ENCODE assay signal across 26 mouse cellular contexts in genomic region chrX:60555242-60555641, GRCm38 (mm10). TPM values are rescaled to one million over a fixed set of nuclear protein-coding genes. Genes with fewer than 3 reads are reported as not detected.
"Had no signal": no experiment of that assay in that cellular context is flagged by ENCODE, and none has a peak within 500 bp of the region (broad histone marks: within the 10 kb centered on the region; RNA-seq: fewer than 3 reads in every experiment).

No protein-coding gene starts in this region.

- H3K9ac ChIP-seq: kidney, embryonic 15.5 days; liver, embryonic 13.5 days; neural tube, embryonic 12.5 days; neural tube, embryonic 15.5 days had no signal

- H3K4me1 ChIP-seq: kidney, embryonic 15.5 days; liver, embryonic 13.5 days; neural tube, embryonic 12.5 days; neural tube, embryonic 15.5 days had no signal

- H3K36me3 ChIP-seq: kidney, embryonic 15.5 days; liver, embryonic 13.5 days; neural tube, embryonic 12.5 days; neural tube, embryonic 15.5 days had no signal

- H3K4me2 ChIP-seq: kidney, embryonic 15.5 days; liver, embryonic 13.5 days; neural tube, embryonic 12.5 days; neural tube, embryonic 15.5 days had no signal

- DNase-seq: kidney, adult 8-10 months; kidney, postnatal 10 days; kidney, postnatal 36 days; layer of hippocampus, postnatal 36 days; liver, embryonic 13.5 days; lung, adult 2 months; lung, postnatal 14 days; lung, postnatal 4 days; right cerebral cortex, adult 18-20 months; right cerebral cortex, postnatal 14 days; right cerebral cortex, postnatal 4 days; thymus, adult 2 months; thymus, postnatal 14 days; thymus, postnatal 4 days had no signal

- H3K4me3 ChIP-seq: kidney, embryonic 15.5 days; left cerebral cortex, adult 2 months; liver, embryonic 13.5 days; neural tube, embryonic 12.5 days; neural tube, embryonic 15.5 days had no signal

- ATAC-seq: midbrain, embryonic 16.5 days had no signal

- H3K9me3 ChIP-seq: kidney, embryonic 15.5 days; liver, embryonic 13.5 days; neural tube, embryonic 12.5 days; neural tube, embryonic 15.5 days had no signal

- H3K27me3 ChIP-seq: kidney, embryonic 15.5 days; liver, embryonic 13.5 days; neural tube, embryonic 12.5 days; neural tube, embryonic 15.5 days had no signal

- H3K27ac ChIP-seq: kidney, embryonic 15.5 days; left cerebral cortex, adult 2 months; liver, embryonic 13.5 days; neural tube, embryonic 12.5 days; neural tube, embryonic 15.5 days; stomach, postnatal 0 days had no signal

RNA-seq across cellular contexts. Expression of gene Gm7073, which starts 16.2 kb away (rescaled TPM):
- polyA plus RNA-seq: kidney, embryonic 15.5 days; limb, embryonic 11.5 days; limb, embryonic 14.5 days; liver, adult 2 months; liver, embryonic 13.5 days; liver, embryonic 16.5 days; lung, adult 2 months; lung, embryonic 16.5 days; midbrain, embryonic 16.5 days; neural tube, embryonic 12.5 days; neural tube, embryonic 15.5 days; stomach, embryonic 14.5 days; stomach, postnatal 0 days; thymus, adult 2 months had no signal
